Mouse (Mus musculus): ENCODE data around the gene Ccdc162.

- TF ChIP-seq ZC3H11A (IDR thresholded peaks at IDR 0.05; ENCODE audit: borderline replicate concordance, low read depth, low read length) (no peak), ZNF384 (IDR thresholded peaks at IDR 0.05; ENCODE audit: low read depth, low read length) (no peak), MAFK (IDR thresholded peaks at IDR 0.05; ENCODE audit: insufficient read depth, low read depth, low read length) (no peak), CHD2 (IDR thresholded peaks at IDR 0.05; ENCODE audit: low read depth, low read length) (no peak)
Observed at GRCm38 (mm10) chr10:41602667-41603066, 113.8 kb downstream of the Ccdc162 start.

Measured in ES-E14 (cell line).